Mouse (Mus musculus): Measurements from ENCODE around the gene Heg1.
A peak's percentile ranks its signal among the peaks of the same experiment; 100 is the strongest.

Gene Heg1

GRCm38 (mm10) chr16:33705258-33705657 is 21.1 kb downstream of the Heg1 start:
- no peak for DNase-seq (ENCODE audit: low read depth, low spot score)

DNA sequence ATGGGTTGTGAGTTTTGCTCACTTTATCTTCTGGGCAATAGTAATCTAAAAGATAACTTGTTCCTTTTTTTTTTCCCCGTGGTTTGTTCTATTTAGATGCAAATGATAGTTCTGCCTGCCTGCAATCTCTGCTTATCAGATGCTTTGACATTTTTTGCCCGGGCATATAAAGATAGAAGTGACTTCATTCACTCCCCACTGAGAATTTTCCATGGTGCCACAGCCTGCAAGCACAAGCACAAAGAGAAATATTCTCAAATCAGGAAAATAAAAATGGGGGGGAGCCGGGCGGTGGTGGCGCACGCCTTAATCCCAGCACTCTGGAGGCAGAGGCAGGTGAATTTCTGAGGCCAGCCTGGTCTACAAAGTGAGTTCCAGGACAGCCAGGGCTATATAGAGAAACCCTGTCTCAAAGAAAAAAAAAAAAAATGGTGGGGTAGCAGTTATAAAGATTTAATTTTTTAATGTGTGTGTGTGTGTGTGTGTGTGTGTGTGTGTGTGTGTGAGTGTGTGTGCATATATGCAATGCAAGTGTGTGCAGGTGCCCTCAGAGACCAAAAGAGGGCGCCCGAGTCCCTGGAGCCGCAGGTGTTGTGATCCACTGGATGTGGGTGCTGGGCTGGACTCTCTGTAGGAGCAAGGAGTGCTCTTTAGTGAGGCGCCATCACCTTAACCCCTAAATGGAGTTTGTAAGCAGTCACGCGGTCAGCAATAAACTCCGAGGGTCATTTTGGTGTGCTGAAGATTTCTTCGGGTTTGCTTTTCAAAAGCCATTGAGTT is 22.1 kb downstream of the Heg1 start:
- no peak for DNase-seq (ENCODE audit: low read depth, low spot score)

GRCm38 (mm10) chr16:33708031-33708430 is 23.9 kb downstream of the Heg1 start:
- no peak for DNase-seq (ENCODE audit: low read depth, low spot score)

GRCm38 (mm10) chr16:33708585-33709397 is 24.6 kb downstream of the Heg1 start:
- no peak for DNase-seq (ENCODE audit: low read depth, low spot score)

DNA sequence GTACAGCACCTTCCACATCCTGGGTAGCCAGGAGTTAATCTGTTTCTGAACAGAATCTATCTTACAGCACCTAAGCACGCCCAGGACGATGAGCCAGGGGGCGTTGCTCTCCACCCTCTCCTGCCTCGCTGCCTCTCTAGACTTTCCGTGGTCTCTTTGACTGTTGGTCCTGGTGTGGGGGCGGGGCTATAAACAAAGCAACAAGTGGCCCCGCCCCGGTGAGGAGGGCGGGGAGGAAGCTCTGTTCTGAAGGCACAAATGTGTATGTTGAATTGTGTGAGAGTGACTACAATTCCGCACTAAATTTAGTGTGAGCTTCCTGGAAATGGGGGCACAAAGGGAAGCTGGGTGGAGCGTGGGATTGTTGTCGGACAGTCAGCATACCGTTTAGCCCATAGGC is 30.1 kb downstream of the Heg1 start:
- no peak for DNase-seq (ENCODE audit: low read depth, low spot score)

- DNase-seq (ENCODE audit: low read depth, low spot score), result no peak
These were observed 39.1 kb downstream of the Heg1 start for GRCm38 (mm10) chr16:33723241-33723640.

DNA sequence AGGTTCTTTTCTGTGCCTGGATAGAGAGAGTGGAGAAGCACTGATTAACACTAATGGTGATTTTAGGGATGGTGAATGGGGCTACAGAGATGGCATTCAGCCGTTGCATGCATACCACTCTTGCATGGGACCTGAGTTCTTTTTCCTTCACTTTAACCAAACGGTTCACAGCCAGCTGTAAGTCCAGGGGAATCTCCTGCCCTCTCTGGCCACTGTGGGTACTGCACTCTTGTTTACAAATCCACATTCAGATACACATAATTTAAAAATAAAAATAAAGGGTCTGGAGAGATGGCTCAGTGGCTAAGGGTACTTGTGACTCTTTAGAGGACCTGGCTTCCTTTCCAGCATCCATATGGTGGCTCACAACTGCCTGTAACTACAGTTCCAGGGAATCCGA is 39.8 kb downstream of the Heg1 start:
- DNase-seq (ENCODE audit: low read depth, low spot score), result no peak

GRCm38 (mm10) chr16:33726261-33726660 is 42.1 kb downstream of the Heg1 start:
- DNase-seq (ENCODE audit: low read depth, low spot score), result no peak

- DNase-seq (ENCODE audit: low read depth, low spot score), result no peak
These were observed 42.7 kb downstream of the Heg1 start for GRCm38 (mm10) chr16:33726892-33727291.

GRCm38 (mm10) chr16:33728427-33728826 is 44.3 kb downstream of the Heg1 start:
- no peak for DNase-seq (ENCODE audit: low read depth, low spot score)

DNA sequence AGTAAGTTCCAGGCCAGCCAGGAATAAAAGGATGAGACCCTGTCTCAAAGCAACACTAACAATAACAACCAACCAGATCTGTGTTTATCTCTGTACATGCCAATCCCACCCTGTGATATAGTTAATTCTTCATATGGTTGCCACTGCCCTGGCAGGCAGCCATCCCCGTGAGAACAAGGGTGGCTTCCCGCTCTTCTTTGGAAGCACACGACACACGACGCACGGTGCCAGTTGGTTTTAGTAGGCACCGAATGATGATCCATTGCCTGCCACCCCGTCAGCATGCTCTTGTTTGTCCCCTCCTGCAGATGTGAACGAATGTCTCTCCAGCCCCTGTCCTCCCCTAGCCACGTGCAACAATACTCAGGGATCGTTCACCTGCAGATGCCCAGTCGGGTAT is 47.1 kb downstream of the Heg1 start:
- no peak for DNase-seq (ENCODE audit: low read depth, low spot score)

- no peak for DNase-seq (ENCODE audit: low read depth, low spot score)
These were observed 48.1 kb downstream of the Heg1 start for GRCm38 (mm10) chr16:33732237-33732749.

DNA sequence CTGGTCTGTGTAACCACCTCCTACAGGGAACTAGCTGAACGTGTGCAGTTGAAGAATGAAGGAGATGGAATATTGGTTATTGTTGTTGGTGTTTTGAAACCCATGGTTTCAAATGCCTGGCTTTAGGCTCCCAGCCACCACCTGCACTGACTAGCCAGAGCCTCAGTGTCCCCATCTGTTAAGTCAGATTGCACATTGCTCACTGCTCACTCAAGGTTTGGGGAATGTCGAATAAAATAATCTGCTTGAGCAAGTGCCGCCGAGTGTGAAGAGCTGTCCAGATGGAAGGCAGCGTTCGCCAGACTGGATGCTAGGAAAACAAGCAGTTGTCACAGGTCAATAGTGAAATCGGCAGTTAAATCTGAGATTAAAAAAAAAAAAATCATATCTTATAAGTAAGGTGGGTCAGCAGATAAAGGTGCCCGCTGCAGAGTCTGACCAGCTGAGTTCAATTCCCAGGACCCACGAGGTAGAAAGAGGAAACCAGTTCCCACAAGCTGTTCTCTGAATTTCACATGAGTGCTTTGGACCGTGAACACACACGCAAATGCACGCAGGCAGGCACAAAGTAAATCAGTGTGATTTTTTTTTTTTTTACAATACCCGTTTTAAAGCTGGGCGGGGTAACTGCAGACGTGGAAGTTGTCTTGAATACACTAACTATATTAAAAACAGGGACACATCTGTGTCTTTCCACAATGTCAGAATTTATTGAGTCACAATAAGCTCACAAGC is 48.8 kb downstream of the Heg1 start:
- no peak for DNase-seq (ENCODE audit: low read depth, low spot score)

DNA sequence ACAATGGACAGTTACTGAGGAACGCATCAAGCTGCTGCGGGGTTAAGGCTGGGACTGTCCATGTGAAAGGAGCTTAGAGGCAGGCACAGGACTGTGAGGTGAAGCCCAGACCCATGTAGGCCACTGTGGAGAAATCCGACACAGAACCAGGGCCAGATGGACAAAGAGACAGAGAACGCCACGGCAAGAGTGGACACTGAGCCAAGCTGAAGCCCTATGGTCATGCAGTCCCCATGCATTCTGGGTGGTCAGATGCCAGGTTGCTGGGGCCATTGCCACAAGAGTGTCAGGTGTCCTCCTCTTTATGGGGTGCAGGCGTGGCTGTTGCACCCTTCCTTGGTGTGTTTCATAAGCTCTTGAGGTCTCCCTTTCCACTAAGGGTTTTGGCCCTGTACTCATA is 49.7 kb downstream of the Heg1 start:
- no peak for DNase-seq (ENCODE audit: low read depth, low spot score)

DNA sequence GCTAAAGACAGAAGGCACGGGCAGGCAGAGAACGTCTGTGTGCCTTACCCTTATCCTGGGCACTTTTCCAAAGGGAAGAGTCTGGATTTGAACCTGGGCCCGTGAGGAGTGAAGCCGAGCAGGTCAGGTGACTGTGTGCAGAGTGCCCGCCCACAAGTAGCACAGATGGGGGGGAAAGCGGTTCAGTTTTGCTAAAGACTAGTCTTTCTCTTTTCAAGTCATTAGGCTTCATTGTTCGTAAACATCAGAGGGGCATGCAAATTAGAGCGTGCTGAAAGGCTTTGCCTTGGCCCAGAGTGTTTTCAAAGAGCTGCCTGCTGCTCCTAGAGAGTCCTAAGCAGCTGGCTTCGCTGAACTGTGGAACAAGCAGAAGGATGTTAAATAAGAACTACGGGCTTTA is 50.4 kb downstream of the Heg1 start:
- no peak for DNase-seq (ENCODE audit: low read depth, low spot score)

- DNase-seq (ENCODE audit: low read depth, low spot score), result no peak
These were observed 51.1 kb downstream of the Heg1 start for GRCm38 (mm10) chr16:33735238-33735637.

DNA sequence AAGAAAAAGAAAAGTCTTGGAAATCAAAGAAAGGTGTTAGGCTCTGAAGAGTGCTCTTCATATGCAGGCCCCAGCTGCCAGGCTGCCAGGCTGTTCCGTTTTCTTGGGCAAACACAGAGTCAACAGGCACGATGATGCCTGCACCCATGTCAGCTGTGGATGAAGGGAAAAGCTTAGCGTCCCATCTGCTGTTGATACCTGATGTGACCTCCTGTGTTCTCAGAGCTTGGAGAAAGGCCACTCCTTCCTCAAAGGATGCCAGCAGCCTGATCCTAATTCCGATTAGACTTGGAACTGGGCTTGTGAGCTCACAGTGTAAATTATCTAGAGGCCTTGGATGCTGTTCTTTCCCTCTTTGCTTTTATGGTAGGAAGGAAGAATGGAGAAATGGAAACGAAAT is 51.6 kb downstream of the Heg1 start:
- DNase-seq (ENCODE audit: low read depth, low spot score), result peak; percentile 46

- DNase-seq (ENCODE audit: low read depth, low spot score), result no peak
These were observed 52.6 kb downstream of the Heg1 start for GRCm38 (mm10) chr16:33736746-33737145.

- no peak for DNase-seq (ENCODE audit: low read depth, low spot score)
These were observed 55.0 kb downstream of the Heg1 start for GRCm38 (mm10) chr16:33738949-33739719.

DNA sequence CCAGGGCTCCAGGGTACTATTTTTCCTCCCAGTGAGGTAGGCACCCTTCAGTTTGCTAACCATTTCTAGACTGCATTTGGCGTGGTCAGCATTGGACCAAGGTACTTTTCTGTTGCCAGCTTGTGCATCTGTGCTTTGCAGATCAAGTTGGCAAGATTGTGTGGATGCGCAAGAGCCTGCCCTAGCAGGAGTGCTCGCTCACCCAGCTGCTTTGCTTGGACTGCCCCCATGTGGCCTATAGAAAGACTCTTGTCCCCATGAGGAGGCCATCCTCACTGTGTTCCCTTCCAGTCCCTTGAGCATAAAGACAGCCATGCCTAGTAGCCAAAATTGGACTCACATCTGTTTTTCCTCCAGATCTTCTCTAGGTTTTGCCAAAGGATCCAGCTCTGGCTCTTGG is 55.6 kb downstream of the Heg1 start:
- DNase-seq (ENCODE audit: low read depth, low spot score), result peak; percentile 59

GRCm38 (mm10) chr16:33740416-33740815 is 56.2 kb downstream of the Heg1 start:
- no peak for DNase-seq (ENCODE audit: low read depth, low spot score)
